Comparison of ENCODE assay signal across 8 mouse cellular contexts in genomic region chr4:149099369-149100017, GRCm38 (mm10). TPM values are rescaled to one million over a fixed set of nuclear protein-coding genes. Genes with fewer than 3 reads are reported as not detected.
DNase-seq lines count a peak whose midpoint lies in the region; ATAC-seq lines count a peak whose summit lies in the region.

TSS of gene Pex14 (minus strand) at chr4:149099876.

- peak within 1 kb of the TSS; percentile 98 for H3K4me2 ChIP-seq in heart, embryonic 14.5 days (ENCODE audit: low read length)
- H3K4me2 ChIP-seq in liver, embryonic 13.5 days, result peak within 1 kb of the TSS; percentile 91
- peak within 1 kb of the TSS; percentile 99 for H3K4me2 ChIP-seq in stomach, embryonic 16.5 days (ENCODE audit: low read depth, low read length)

- H3K36me3 ChIP-seq in heart, embryonic 14.5 days (ENCODE audit: control insufficient read depth, insufficient read depth, low read length), result no peaks in the 10 kb centered on the region
- no peaks in the 10 kb centered on the region; the same call in 1 of the 2 replicates for H3K36me3 ChIP-seq in liver, embryonic 13.5 days
- no peaks in the 10 kb centered on the region for H3K36me3 ChIP-seq in stomach, embryonic 16.5 days (ENCODE audit: control insufficient read depth, insufficient read depth, low read length)

- H3K4me1 ChIP-seq in brown adipose tissue, adult 24 weeks (ENCODE audit: control insufficient read depth, insufficient read depth, insufficient read length, low read length), result peaks cover 8% of the 10 kb centered on the region
- peaks cover 6 to 17% of the 10 kb centered on the region in 2 experiments for H3K4me1 ChIP-seq in heart, embryonic 14.5 days (ENCODE audit: control insufficient read depth in 2 of 2, insufficient read depth in 2 of 2, low read length in 2 of 2)
- peaks cover 39% of the 10 kb centered on the region for H3K4me1 ChIP-seq in liver, embryonic 13.5 days (replicated peaks)
- H3K4me1 ChIP-seq in stomach, embryonic 16.5 days (ENCODE audit: control insufficient read depth, insufficient read depth, low read length), result peaks cover 10% of the 10 kb centered on the region

- peak; percentile 91 for DNase-seq in CD4-positive, CD25-positive, alpha-beta regulatory T cell, adult 2 months (ENCODE audit: low read depth, low spot score)
- peak; percentile 63 for DNase-seq in fibroblast of lung, adult 2 months (ENCODE audit: low read depth)
- peak; percentile 95 for DNase-seq in kidney, postnatal 14 days
- peak; percentile 84 for DNase-seq in liver, embryonic 13.5 days
- peak; percentile 93 for DNase-seq in neural tube, embryonic 10.5 days (ENCODE audit: extremely low spot score, low spot score)

- peak within 1 kb of the TSS; percentile 93 for H3K27ac ChIP-seq in brown adipose tissue, adult 24 weeks (replicated peaks; ENCODE audit: low read depth, low read length)
- peak within 1 kb of the TSS in 1 of 2 experiments; percentile 45; a peak in 1 of 4 replicates for H3K27ac ChIP-seq in heart, embryonic 14.5 days (replicated peaks in 1 of 2; ENCODE audit: control insufficient read depth in 1 of 2, insufficient read depth in 1 of 2, low read depth in 2 of 2, low read length in 2 of 2)
- H3K27ac ChIP-seq in liver, embryonic 13.5 days, result peak within 1 kb of the TSS; percentile 60
- H3K27ac ChIP-seq in stomach, embryonic 16.5 days (ENCODE audit: low read length), result peak within 1 kb of the TSS; percentile 52

- no peaks in the 10 kb centered on the region for H3K27me3 ChIP-seq in heart, embryonic 14.5 days (ENCODE audit: control insufficient read depth, insufficient read depth, low read length)
- H3K27me3 ChIP-seq in liver, embryonic 13.5 days, result no peaks in the 10 kb centered on the region
- H3K27me3 ChIP-seq in stomach, embryonic 16.5 days (ENCODE audit: control insufficient read depth, insufficient read depth, low read length), result no peaks in the 10 kb centered on the region

- peak; percentile 73 for ATAC-seq in heart, embryonic 14.5 days (ENCODE audit: insufficient number of reproducible peaks, insufficient read depth, low FRiP score, low read depth)
- peak; percentile 73 for ATAC-seq in liver, embryonic 13.5 days (ENCODE audit: low read depth)
- peak; percentile 85 for ATAC-seq in stomach, embryonic 16.5 days (ENCODE audit: insufficient read depth, low FRiP score)

- no peaks in the 10 kb centered on the region for H3K9me3 ChIP-seq in heart, embryonic 14.5 days (ENCODE audit: control insufficient read depth, low read length)
- H3K9me3 ChIP-seq in liver, embryonic 13.5 days (replicated peaks), result no peaks in the 10 kb centered on the region
- H3K9me3 ChIP-seq in stomach, embryonic 16.5 days (replicated peaks; ENCODE audit: control insufficient read depth, low read length), result no peaks in the 10 kb centered on the region

- WGBS in heart, embryonic 14.5 days, result under 1% methylated on average over 47 of the region's 50 CpGs
- under 1% methylated on average over 47 of the region's 50 CpGs for WGBS in liver, embryonic 13.5 days (ENCODE audit: insufficient replicate concordance)
- under 1% methylated on average over 42 of the region's 50 CpGs for WGBS in stomach, embryonic 16.5 days

- H3K9ac ChIP-seq in heart, embryonic 14.5 days (ENCODE audit: low read length), result peak within 1 kb of the TSS; percentile 95
- peak within 1 kb of the TSS; percentile 90 for H3K9ac ChIP-seq in liver, embryonic 13.5 days
- H3K9ac ChIP-seq in stomach, embryonic 16.5 days (ENCODE audit: low read length), result peak within 1 kb of the TSS; percentile 97

- peak within 1 kb of the TSS; percentile 95 for H3K4me3 ChIP-seq in brown adipose tissue, adult 24 weeks (ENCODE audit: insufficient read depth, low read depth, low read length)
- peak within 1 kb of the TSS; percentile 92 to 99 for H3K4me3 ChIP-seq in heart, embryonic 14.5 days (ENCODE audit: control insufficient read depth in 1 of 2, insufficient read depth in 1 of 2, low read depth in 1 of 2, low read length in 2 of 2)
- peak within 1 kb of the TSS; percentile 98 for H3K4me3 ChIP-seq in liver, embryonic 13.5 days (replicated peaks)
- peak within 1 kb of the TSS; percentile 100 for H3K4me3 ChIP-seq in stomach, embryonic 16.5 days (replicated peaks; ENCODE audit: low read length)

RNA-seq across cellular contexts. Expression of gene Pex14, which starts in this region (rescaled TPM):
- 48.8 and 50.3 TPM in 2 replicates for polyA plus RNA-seq in brown adipose tissue, adult 24 weeks (2012; ENCODE audit: insufficient read depth, insufficient read length, missing spikeins)
- 29.5 and 31.2 TPM in 2 replicates for polyA plus RNA-seq in heart, embryonic 14.5 days (2014; fragmentation: Nextera tagmentation; extraction: Ambion mirVana)
- polyA plus RNA-seq in liver, embryonic 13.5 days (2015; fragmentation: Nextera tagmentation; extraction: Ambion mirVana), result 27.7 and 28.4 TPM in 2 replicates
- 49.8 and 51.2 TPM in 2 replicates for polyA plus RNA-seq in stomach, embryonic 16.5 days (2015; fragmentation: Nextera tagmentation; extraction: Ambion mirVana)
